In genomic region chr10:30259716-30260115, GRCm38 (mm10) we compare ENCODE assay signal across 23 mouse cellular contexts. TPM values are rescaled to one million over a fixed set of nuclear protein-coding genes. Genes with fewer than 3 reads are reported as not detected.
DNase-seq lines count a peak whose midpoint lies in the region; ATAC-seq and TF ChIP-seq lines count a peak whose summit lies in the region.
"Had no signal": no experiment of that assay in that cellular context is flagged by ENCODE, and none has a peak within 500 bp of the region (broad histone marks: within the 10 kb centered on the region; RNA-seq: fewer than 3 reads in every experiment).

No protein-coding gene starts in this region.

- TF ChIP-seq CTCF in midbrain, postnatal 0 days (IDR thresholded peaks at IDR 0.05) = no peak

- H3ac ChIP-seq in myocyte (ENCODE audit: control insufficient read depth, insufficient read length) = no peak overlapping the region

- ATAC-seq in embryonic facial prominence, embryonic 14.5 days (ENCODE audit: low read depth) = no peak
- no peak for ATAC-seq in midbrain, postnatal 0 days (ENCODE audit: low FRiP score)
- ATAC-seq in midbrain, embryonic 16.5 days = no peak
- ATAC-seq: activated CD4-positive, CD25-positive, alpha-beta regulatory T cell, adult 4 months; intestine, embryonic 15.5 days; Patski had no signal

- 65% methylated on average over 3 of the region's 3 CpGs for WGBS in embryonic facial prominence, embryonic 14.5 days
- WGBS in embryonic facial prominence, embryonic 10.5 days = 81% methylated on average over 3 of the region's 3 CpGs
- WGBS in midbrain, postnatal 0 days = 70% methylated on average over 3 of the region's 3 CpGs
- 83% methylated on average over 3 of the region's 3 CpGs for WGBS in midbrain, embryonic 10.5 days
- WGBS in midbrain, embryonic 16.5 days = 70% methylated on average over 3 of the region's 3 CpGs

- no peak overlapping the region for H3K27ac ChIP-seq in embryonic facial prominence, embryonic 14.5 days (replicated peaks; ENCODE audit: low read depth, low read length)
- no peak overlapping the region for H3K27ac ChIP-seq in embryonic facial prominence, embryonic 10.5 days (replicated peaks)
- H3K27ac ChIP-seq in midbrain, postnatal 0 days (ENCODE audit: low read depth, low read length) = no peak overlapping the region
- no peak overlapping the region for H3K27ac ChIP-seq in midbrain, embryonic 10.5 days (replicated peaks)
- H3K27ac ChIP-seq in midbrain, embryonic 16.5 days (ENCODE audit: low read length) = no peak overlapping the region
- H3K27ac ChIP-seq: heart, embryonic 10.5 days; hindbrain, embryonic 13.5 days; intestine, embryonic 15.5 days; kidney, embryonic 15.5 days; liver, embryonic 15.5 days; neural tube, embryonic 15.5 days had no signal

- no peak overlapping the region for H3K9ac ChIP-seq in embryonic facial prominence, embryonic 14.5 days (ENCODE audit: low read depth, low read length)
- no peak overlapping the region for H3K9ac ChIP-seq in midbrain, postnatal 0 days (replicated peaks; ENCODE audit: low read length, poor library complexity, severe bottlenecking)
- no peak overlapping the region for H3K9ac ChIP-seq in midbrain, embryonic 16.5 days (ENCODE audit: low read depth, low read length)
- H3K9ac ChIP-seq: hindbrain, embryonic 13.5 days; intestine, embryonic 15.5 days; kidney, embryonic 15.5 days; liver, embryonic 15.5 days; neural tube, embryonic 15.5 days had no signal

- H3K36me3 ChIP-seq in embryonic facial prominence, embryonic 14.5 days (ENCODE audit: control insufficient read depth, insufficient read depth, low read length) = no peaks in the 10 kb centered on the region
- H3K36me3 ChIP-seq in embryonic facial prominence, embryonic 10.5 days (replicated peaks) = no peaks in the 10 kb centered on the region
- H3K36me3 ChIP-seq in midbrain, postnatal 0 days (ENCODE audit: insufficient read depth, low read length) = no peaks in the 10 kb centered on the region
- no peaks in the 10 kb centered on the region for H3K36me3 ChIP-seq in midbrain, embryonic 10.5 days
- H3K36me3 ChIP-seq in myocyte (ENCODE audit: control insufficient read depth, insufficient read depth) = no peaks in the 10 kb centered on the region
- no peaks in the 10 kb centered on the region for H3K36me3 ChIP-seq in midbrain, embryonic 16.5 days (ENCODE audit: control insufficient read depth, insufficient read depth, low read length)
- H3K36me3 ChIP-seq: heart, embryonic 10.5 days; hindbrain, embryonic 13.5 days; intestine, embryonic 15.5 days; kidney, embryonic 15.5 days; liver, embryonic 15.5 days; neural tube, embryonic 15.5 days had no signal

- H3K4me1 ChIP-seq in embryonic facial prominence, embryonic 14.5 days (ENCODE audit: control insufficient read depth, insufficient read depth, low read length) = no peaks in the 10 kb centered on the region
- H3K4me1 ChIP-seq in embryonic facial prominence, embryonic 10.5 days = no peaks in the 10 kb centered on the region
- H3K4me1 ChIP-seq in midbrain, postnatal 0 days (ENCODE audit: insufficient read depth, low read length) = no peaks in the 10 kb centered on the region
- H3K4me1 ChIP-seq in midbrain, embryonic 10.5 days = no peaks in the 10 kb centered on the region
- no peaks in the 10 kb centered on the region for H3K4me1 ChIP-seq in midbrain, embryonic 16.5 days (ENCODE audit: control insufficient read depth, insufficient read depth, low read length)
- H3K4me1 ChIP-seq: heart, embryonic 10.5 days; hindbrain, embryonic 13.5 days; intestine, embryonic 15.5 days; kidney, embryonic 15.5 days; liver, embryonic 15.5 days; neural tube, embryonic 15.5 days had no signal

- no peaks in the 10 kb centered on the region for H3K9me3 ChIP-seq in embryonic facial prominence, embryonic 14.5 days (ENCODE audit: control insufficient read depth, low read length)
- no peaks in the 10 kb centered on the region for H3K9me3 ChIP-seq in embryonic facial prominence, embryonic 10.5 days
- H3K9me3 ChIP-seq in midbrain, postnatal 0 days (ENCODE audit: low read length) = no peaks in the 10 kb centered on the region
- H3K9me3 ChIP-seq in midbrain, embryonic 10.5 days (replicated peaks) = no peaks in the 10 kb centered on the region
- H3K9me3 ChIP-seq in midbrain, embryonic 16.5 days (replicated peaks; ENCODE audit: control insufficient read depth, low read length, poor library complexity, severe bottlenecking) = no peaks in the 10 kb centered on the region
- H3K9me3 ChIP-seq: heart, embryonic 10.5 days; hindbrain, embryonic 13.5 days; intestine, embryonic 15.5 days; kidney, embryonic 15.5 days; liver, embryonic 15.5 days; neural tube, embryonic 15.5 days had no signal

- no peaks in the 10 kb centered on the region for H3K27me3 ChIP-seq in embryonic facial prominence, embryonic 14.5 days (replicated peaks; ENCODE audit: control insufficient read depth, insufficient read depth, low read length)
- no peaks in the 10 kb centered on the region for H3K27me3 ChIP-seq in embryonic facial prominence, embryonic 10.5 days (replicated peaks; ENCODE audit: low read depth, poor library complexity, severe bottlenecking)
- H3K27me3 ChIP-seq in midbrain, postnatal 0 days (ENCODE audit: insufficient read depth, low read length) = no peaks in the 10 kb centered on the region
- no peaks in the 10 kb centered on the region for H3K27me3 ChIP-seq in midbrain, embryonic 10.5 days (ENCODE audit: low read depth, poor library complexity, severe bottlenecking)
- no peaks in the 10 kb centered on the region for H3K27me3 ChIP-seq in myocyte (ENCODE audit: control insufficient read depth, insufficient read depth, insufficient read length)
- H3K27me3 ChIP-seq in midbrain, embryonic 16.5 days (ENCODE audit: control insufficient read depth, insufficient read depth, low read depth, low read length) = no peaks in the 10 kb centered on the region
- H3K27me3 ChIP-seq: hindbrain, embryonic 13.5 days; intestine, embryonic 15.5 days; kidney, embryonic 15.5 days; liver, embryonic 15.5 days; neural tube, embryonic 15.5 days had no signal

- no peak overlapping the region for H3K4me3 ChIP-seq in embryonic facial prominence, embryonic 14.5 days (ENCODE audit: low read depth, low read length)
- H3K4me3 ChIP-seq in embryonic facial prominence, embryonic 10.5 days = no peak overlapping the region
- no peak overlapping the region for H3K4me3 ChIP-seq in midbrain, postnatal 0 days (ENCODE audit: low read depth, low read length)
- H3K4me3 ChIP-seq in midbrain, embryonic 10.5 days = no peak overlapping the region
- no peak overlapping the region for H3K4me3 ChIP-seq in myocyte
- H3K4me3 ChIP-seq in midbrain, embryonic 16.5 days (ENCODE audit: low read depth, low read length) = no peak overlapping the region
- H3K4me3 ChIP-seq: heart, embryonic 10.5 days; hindbrain, embryonic 13.5 days; intestine, embryonic 15.5 days; kidney, embryonic 15.5 days; liver, embryonic 15.5 days; neural tube, embryonic 15.5 days had no signal

- H3K79me2 ChIP-seq in myocyte (ENCODE audit: control insufficient read depth, insufficient read depth) = no peaks in the 10 kb centered on the region

- DNase-seq in embryonic facial prominence, embryonic 14.5 days (ENCODE audit: low spot score) = peak; percentile 12
- DNase-seq in embryonic facial prominence, embryonic 10.5 days (ENCODE audit: low spot score) = no peak
- DNase-seq in midbrain, postnatal 0 days (ENCODE audit: low spot score) = peak; percentile 5
- no peak for DNase-seq in midbrain, embryonic 10.5 days (ENCODE audit: low spot score)
- DNase-seq in Muller cell, postnatal 12 days (ENCODE audit: inconsistent ontology term) = peak; percentile 78
- DNase-seq: cerebellum, adult 8-10 months; embryo, embryonic 11 days; gastrocnemius, postnatal 36 days; heart, postnatal 10 days; lung, postnatal 4 days; right cerebral cortex, postnatal 4 days; thymus, postnatal 25 days had no signal

- H3K4me2 ChIP-seq in embryonic facial prominence, embryonic 14.5 days (ENCODE audit: low read depth, low read length) = no peak overlapping the region
- H3K4me2 ChIP-seq in midbrain, postnatal 0 days (ENCODE audit: low read depth, low read length, poor library complexity, severe bottlenecking) = no peak overlapping the region
- no peak overlapping the region for H3K4me2 ChIP-seq in myocyte (ENCODE audit: low read depth)
- H3K4me2 ChIP-seq in midbrain, embryonic 16.5 days (ENCODE audit: low read length) = no peak overlapping the region
- H3K4me2 ChIP-seq: hindbrain, embryonic 13.5 days; intestine, embryonic 15.5 days; kidney, embryonic 15.5 days; liver, embryonic 15.5 days; midbrain, embryonic 11.5 days; neural tube, embryonic 15.5 days had no signal

- TF ChIP-seq POLR2A in myocyte (IDR thresholded peaks at IDR 0.05; ENCODE audit: insufficient read length, low read depth) = no peak

TF ChIP-seq in myocyte, 11 proteins besides CTCF, POLR2A, EP300 and RAD21:
- TF ChIP-seq POLR2AphosphoS2 (IDR thresholded peaks at IDR 0.05; ENCODE audit: insufficient read length, low read depth) (no peak), MAX (IDR thresholded peaks at IDR 0.05; ENCODE audit: low read depth) (no peak), MYOD1 (IDR thresholded peaks at IDR 0.05; ENCODE audit: control insufficient read depth in 1 of 3, insufficient read length in 2 of 3, low read depth in 2 of 3) (peak in 1 of 3 experiments; percentile 51), E2F4 (IDR thresholded peaks at IDR 0.05; ENCODE audit: insufficient read depth) (no peak), SRF (IDR thresholded peaks at IDR 0.05; ENCODE audit: control insufficient read depth, insufficient read length, low read depth) (no peak), MYOG (IDR thresholded peaks at IDR 0.05; ENCODE audit: control insufficient read depth in 1 of 3, insufficient read depth in 1 of 3, insufficient read length in 2 of 3, low read depth in 2 of 3) (peak in 1 of 3 experiments; percentile 10), USF1 (IDR thresholded peaks at IDR 0.05; ENCODE audit: low read depth) (no peak), TCF3 (IDR thresholded peaks at IDR 0.05; ENCODE audit: insufficient read length, low read depth) (no peak), REST (IDR thresholded peaks at IDR 0.05; ENCODE audit: insufficient read depth, insufficient read length) (no peak), TCF12 (IDR thresholded peaks at IDR 0.05; ENCODE audit: insufficient read depth, poor library complexity, severe bottlenecking) (no peak), CEBPB (IDR thresholded peaks at IDR 0.05; ENCODE audit: insufficient read depth, poor library complexity, severe bottlenecking) (peak; percentile 87)

RNA-seq across cellular contexts. Expression of gene Cenpw, which starts 59.4 kb away (rescaled TPM):
- polyA plus RNA-seq in embryonic facial prominence, embryonic 14.5 days (2014; fragmentation: Nextera tagmentation; extraction: Ambion mirVana) = 31.5 and 34.5 TPM in 2 replicates
- polyA plus RNA-seq in embryonic facial prominence, embryonic 10.5 days (2016; fragmentation: Nextera tagmentation; extraction: Ambion mirVana) = 65.9 and 72.3 TPM in 2 replicates
- total RNA-seq in midbrain, postnatal 0 days (2014; rRNA removed) = 7.7 and 10.7 TPM in 2 replicates
- polyA plus RNA-seq in midbrain, postnatal 0 days (2015; fragmentation: Nextera tagmentation; extraction: Ambion mirVana) = 16.2 and 18.4 TPM in 2 replicates
- 66.6 and 85.4 TPM in 2 replicates for polyA plus RNA-seq in midbrain, embryonic 10.5 days (2016; fragmentation: Nextera tagmentation; extraction: Ambion mirVana)
- polyA plus RNA-seq in myocyte (2012; fragmentation: generic; extraction: Trizol) = 10.9 TPM
- 15.9 and 22.4 TPM in 2 replicates for polyA plus RNA-seq in midbrain, embryonic 16.5 days (2015; fragmentation: Nextera tagmentation; extraction: Ambion mirVana)

Comparison
In these comparisons a context has a peak if more than half of its experiments do, and no peak if none do; other contexts are left out.
1. DNase-seq: peak in embryonic facial prominence, embryonic 14.5 days (single experiment), midbrain, postnatal 0 days (single experiment) and Muller cell, postnatal 12 days (single experiment); none in embryonic facial prominence, embryonic 10.5 days (single experiment) and midbrain, embryonic 10.5 days (single experiment).